ENCODE assay signal across 8 mouse cellular contexts in genomic region chr15:82346580-82347302, GRCm38 (mm10). TPM values are rescaled to one million over a fixed set of nuclear protein-coding genes. Genes with fewer than 3 reads are reported as not detected.
DNase-seq lines count a peak whose midpoint lies in the region; ATAC-seq and TF ChIP-seq lines count a peak whose summit lies in the region.

No protein-coding gene starts in this region.

- H3K4me2 ChIP-seq in heart, postnatal 0 days (ENCODE audit: low read depth, low read length): peak overlapping the region; percentile 74
- peak overlapping the region; percentile 95 for H3K4me2 ChIP-seq in midbrain, embryonic 11.5 days

- H3K27ac ChIP-seq in heart, embryonic 10.5 days: peak overlapping the region; percentile 98
- H3K27ac ChIP-seq in ES-Bruce4 (ENCODE audit: insufficient read depth, low read length): no peak overlapping the region
- peak overlapping the region; percentile 91 for H3K27ac ChIP-seq in heart, postnatal 0 days (ENCODE audit: low read depth)
- 0 out of 2 replicates have a peak overlapping the region, but pooled peaks have one; percentile 46 for H3K27ac ChIP-seq in midbrain, embryonic 11.5 days (ENCODE audit: low read depth, low read length)

- no peak for DNase-seq in heart, embryonic 10.5 days (ENCODE audit: low spot score)
- DNase-seq in heart, postnatal 36 days: no peak
- no peak for DNase-seq in heart, postnatal 0 days (ENCODE audit: low spot score)
- DNase-seq in midbrain, embryonic 11.5 days (ENCODE audit: low spot score, missing footprints): no peak
- no peak for DNase-seq in adrenal gland, adult 2 months
- no peak for DNase-seq in kidney, adult 18-20 months

- H3K36me3 ChIP-seq in heart, embryonic 10.5 days: peaks cover 43% of the 10 kb centered on the region
- H3K36me3 ChIP-seq in ES-Bruce4 (ENCODE audit: control insufficient read depth, insufficient read depth, low read length, poor library complexity, severe bottlenecking): peaks cover 12% of the 10 kb centered on the region
- peaks cover 35% of the 10 kb centered on the region for H3K36me3 ChIP-seq in heart, postnatal 0 days (replicated peaks; ENCODE audit: control insufficient read depth, insufficient read depth, low read length)
- H3K36me3 ChIP-seq in midbrain, embryonic 11.5 days (ENCODE audit: control insufficient read depth, insufficient read depth, low read length): peaks cover 21% of the 10 kb centered on the region

- TF ChIP-seq EP300 in ES-Bruce4 (IDR thresholded peaks at IDR 0.05; ENCODE audit: insufficient read depth, low read depth, low read length): no peak
- TF ChIP-seq EP300 in heart, postnatal 0 days (IDR thresholded peaks at IDR 0.05; ENCODE audit: low read depth): no peak

- peak overlapping the region; percentile 44 for H3K9ac ChIP-seq in ES-Bruce4 (ENCODE audit: low read depth, poor library complexity, severe bottlenecking)
- H3K9ac ChIP-seq in heart, postnatal 0 days (replicated peaks; ENCODE audit: low read depth, low read length): peak overlapping the region; percentile 38
- peak overlapping the region; percentile 81 for H3K9ac ChIP-seq in midbrain, embryonic 11.5 days (ENCODE audit: low read length)

- intact Hi-C loops in heart, postnatal 36 days (cut with DNase I): loop anchor here (5.0 kb wide), 2 partner anchors 199 to 219 kb away; partner anchors contain the start of genes Ccdc134 and Srebf2

- no peaks in the 10 kb centered on the region for H3K9me3 ChIP-seq in heart, embryonic 10.5 days
- no peaks in the 10 kb centered on the region for H3K9me3 ChIP-seq in ES-Bruce4 (replicated peaks; ENCODE audit: control insufficient read depth, insufficient read depth, low read length, poor library complexity, severe bottlenecking)
- no peaks in the 10 kb centered on the region for H3K9me3 ChIP-seq in heart, postnatal 0 days (replicated peaks; ENCODE audit: control insufficient read depth, low read length)
- H3K9me3 ChIP-seq in midbrain, embryonic 11.5 days (ENCODE audit: control insufficient read depth, low read length): no peaks in the 10 kb centered on the region

- WGBS in heart, embryonic 10.5 days: 63% methylated on average over 14 of the region's 14 CpGs
- WGBS in heart, postnatal 0 days: 33% methylated on average over 14 of the region's 14 CpGs
- 68% methylated on average over 14 of the region's 14 CpGs for WGBS in midbrain, embryonic 11.5 days

- TF ChIP-seq CTCF in ES-Bruce4 (IDR thresholded peaks at IDR 0.05; ENCODE audit: low read depth, low read length): no peak
- peak; percentile 18; the same call in 1 of the 2 replicates for TF ChIP-seq CTCF in heart, postnatal 0 days (IDR thresholded peaks at IDR 0.05; ENCODE audit: low read depth)

- peak overlapping the region; percentile 81 for H3K4me3 ChIP-seq in heart, embryonic 10.5 days
- peak overlapping the region; percentile 94 for H3K4me3 ChIP-seq in ES-Bruce4 (ENCODE audit: low read depth, low read length)
- peak overlapping the region; percentile 72 for H3K4me3 ChIP-seq in heart, postnatal 0 days (ENCODE audit: low read depth, low read length)
- H3K4me3 ChIP-seq in midbrain, embryonic 11.5 days (ENCODE audit: low read depth, low read length): peak overlapping the region; percentile 71

- no peaks in the 10 kb centered on the region for H3K27me3 ChIP-seq in heart, embryonic 10.5 days (ENCODE audit: insufficient read depth, poor library complexity, severe bottlenecking)
- H3K27me3 ChIP-seq in ES-Bruce4 (ENCODE audit: control insufficient read depth, insufficient read depth, low read length, poor library complexity, severe bottlenecking): no peaks in the 10 kb centered on the region
- no peaks in the 10 kb centered on the region for H3K27me3 ChIP-seq in heart, postnatal 0 days (ENCODE audit: control insufficient read depth, insufficient read depth, low read length)
- peaks cover 2% of the 10 kb centered on the region; the same call in 1 of the 2 replicates for H3K27me3 ChIP-seq in midbrain, embryonic 11.5 days (ENCODE audit: control insufficient read depth, insufficient read depth, low read length)

- peaks cover 30% of the 10 kb centered on the region for H3K4me1 ChIP-seq in heart, embryonic 10.5 days
- peaks cover 2% of the 10 kb centered on the region for H3K4me1 ChIP-seq in ES-Bruce4 (ENCODE audit: control insufficient read depth, insufficient read depth, low read length)
- H3K4me1 ChIP-seq in heart, postnatal 0 days (ENCODE audit: control insufficient read depth, insufficient read depth): peaks cover 14% of the 10 kb centered on the region
- H3K4me1 ChIP-seq in midbrain, embryonic 11.5 days (ENCODE audit: control insufficient read depth, insufficient read depth, low read length): peaks cover 14% of the 10 kb centered on the region

- no peak for ATAC-seq in heart, postnatal 0 days (ENCODE audit: insufficient read depth, low read depth)
- peak; percentile 1; the same call in 1 of the 2 replicates for ATAC-seq in midbrain, embryonic 11.5 days (ENCODE audit: low FRiP score)
- no peak for ATAC-seq in erythroid progenitor cell, adult 5-6 weeks (replicated peaks; ENCODE audit: low FRiP score, poor library complexity, severe bottlenecking)

- no peak for TF ChIP-seq POLR2A in ES-Bruce4 (IDR thresholded peaks at IDR 0.05; ENCODE audit: insufficient read depth, low read length)

RNA-seq across cellular contexts. Expression of gene Ndufa6, which starts 7.4 kb away (rescaled TPM):
- polyA plus RNA-seq in heart, embryonic 10.5 days (2016; fragmentation: Nextera tagmentation; extraction: Ambion mirVana): 351 and 390 TPM in 2 replicates
- 100 to 1,000 TPM; 702 to 740 TPM for total RNA-seq in heart, postnatal 36 days (2021)
- polyA plus RNA-seq in ES-Bruce4 (2011; ENCODE audit: insufficient read depth, insufficient read length, low read depth, missing spikeins): 212 and 236 TPM in 2 replicates
- total RNA-seq in heart, postnatal 0 days (2014; rRNA removed; ENCODE audit: low replicate concordance): 397 and 531 TPM in 2 replicates
- polyA plus RNA-seq in heart, postnatal 0 days (2015; fragmentation: Nextera tagmentation; extraction: Ambion mirVana): 1,167 and 1,291 TPM in 2 replicates
- polyA plus RNA-seq in midbrain, embryonic 11.5 days (2014; fragmentation: Nextera tagmentation; extraction: Ambion mirVana): 290 and 293 TPM in 2 replicates
- total RNA-seq in adrenal gland, adult 2 months (2021): 100 to 1,000 TPM; 454 to 511 TPM
- 169 and 274 TPM in 2 replicates for polyA plus RNA-seq in adrenal gland, adult 2 months (2012; rRNA removed)
- total RNA-seq in erythroid progenitor cell, adult 5-6 weeks (2015; ENCODE audit: low replicate concordance): 91.4 and 203 TPM in 2 replicates
- total RNA-seq in erythroid progenitor cell, adult 5-6 weeks (2017; ENCODE audit: low replicate concordance): 31.5 and 64.6 TPM in 2 replicates

RNA-seq across cellular contexts. Expression of gene Smdt1, which starts 8.0 kb away (rescaled TPM):
- polyA plus RNA-seq in heart, embryonic 10.5 days (2016; fragmentation: Nextera tagmentation; extraction: Ambion mirVana): 294 and 304 TPM in 2 replicates
- total RNA-seq in heart, postnatal 36 days (2021): 100 to 1,000 TPM; 192 to 202 TPM
- polyA plus RNA-seq in ES-Bruce4 (2011; ENCODE audit: insufficient read depth, insufficient read length, low read depth, missing spikeins): 84.8 and 86.7 TPM in 2 replicates
- total RNA-seq in heart, postnatal 0 days (2014; rRNA removed; ENCODE audit: low replicate concordance): 342 and 440 TPM in 2 replicates
- 431 and 450 TPM in 2 replicates for polyA plus RNA-seq in heart, postnatal 0 days (2015; fragmentation: Nextera tagmentation; extraction: Ambion mirVana)
- polyA plus RNA-seq in midbrain, embryonic 11.5 days (2014; fragmentation: Nextera tagmentation; extraction: Ambion mirVana): 253 and 268 TPM in 2 replicates
- total RNA-seq in adrenal gland, adult 2 months (2021): 100 to 1,000 TPM; 187 to 197 TPM
- 190 and 213 TPM in 2 replicates for polyA plus RNA-seq in adrenal gland, adult 2 months (2012; rRNA removed)
- 137 and 202 TPM in 2 replicates for total RNA-seq in erythroid progenitor cell, adult 5-6 weeks (2015; ENCODE audit: low replicate concordance)
- total RNA-seq in erythroid progenitor cell, adult 5-6 weeks (2017; ENCODE audit: low replicate concordance): 52.8 and 71.0 TPM in 2 replicates

RNA-seq across cellular contexts. Expression of gene Pheta2, which starts 8.0 kb away (rescaled TPM):
- 11.1 and 12.0 TPM in 2 replicates for polyA plus RNA-seq in heart, embryonic 10.5 days (2016; fragmentation: Nextera tagmentation; extraction: Ambion mirVana)
- total RNA-seq in heart, postnatal 36 days (2021): 1 to 10 TPM in 1 of 2 experiments, under 1 TPM in 1; 0.76 to 1.6 TPM
- 1.8 and 2.7 TPM in 2 replicates for polyA plus RNA-seq in ES-Bruce4 (2011; ENCODE audit: insufficient read depth, insufficient read length, low read depth, missing spikeins)
- 1.4 and 2.5 TPM in 2 replicates for total RNA-seq in heart, postnatal 0 days (2014; rRNA removed; ENCODE audit: low replicate concordance)
- polyA plus RNA-seq in heart, postnatal 0 days (2015; fragmentation: Nextera tagmentation; extraction: Ambion mirVana): 3.6 and 3.9 TPM in 2 replicates
- 3.4 and 4.3 TPM in 2 replicates for polyA plus RNA-seq in midbrain, embryonic 11.5 days (2014; fragmentation: Nextera tagmentation; extraction: Ambion mirVana)
- total RNA-seq in adrenal gland, adult 2 months (2021): 1 to 10 TPM in 1 of 2 experiments, under 1 TPM in 1; 0.40 to 1.1 TPM
- polyA plus RNA-seq in adrenal gland, adult 2 months (2012; rRNA removed): 0.44 and 0.55 TPM in 2 replicates
- 88.4 and 89.0 TPM in 2 replicates for total RNA-seq in erythroid progenitor cell, adult 5-6 weeks (2015; ENCODE audit: low replicate concordance)
- 85.0 and 97.9 TPM in 2 replicates for total RNA-seq in erythroid progenitor cell, adult 5-6 weeks (2017; ENCODE audit: low replicate concordance)

RNA-seq across cellular contexts. Expression of gene Naga, which starts 8.0 kb away (rescaled TPM):
- polyA plus RNA-seq in heart, embryonic 10.5 days (2016; fragmentation: Nextera tagmentation; extraction: Ambion mirVana): 28.4 and 32.3 TPM in 2 replicates
- total RNA-seq in heart, postnatal 36 days (2021): 10 to 100 TPM; 28.3 to 34.2 TPM
- polyA plus RNA-seq in ES-Bruce4 (2011; ENCODE audit: insufficient read depth, insufficient read length, low read depth, missing spikeins): 29.5 and 30.0 TPM in 2 replicates
- 45.2 and 74.0 TPM in 2 replicates for total RNA-seq in heart, postnatal 0 days (2014; rRNA removed; ENCODE audit: low replicate concordance)
- 35.4 and 37.5 TPM in 2 replicates for polyA plus RNA-seq in heart, postnatal 0 days (2015; fragmentation: Nextera tagmentation; extraction: Ambion mirVana)
- 20.6 and 21.6 TPM in 2 replicates for polyA plus RNA-seq in midbrain, embryonic 11.5 days (2014; fragmentation: Nextera tagmentation; extraction: Ambion mirVana)
- total RNA-seq in adrenal gland, adult 2 months (2021): 10 to 100 TPM; 62.8 to 64.0 TPM
- 136 and 165 TPM in 2 replicates for polyA plus RNA-seq in adrenal gland, adult 2 months (2012; rRNA removed)
- 119 and 154 TPM in 2 replicates for total RNA-seq in erythroid progenitor cell, adult 5-6 weeks (2015; ENCODE audit: low replicate concordance)
- 62.6 and 69.7 TPM in 2 replicates for total RNA-seq in erythroid progenitor cell, adult 5-6 weeks (2017; ENCODE audit: low replicate concordance)

RNA-seq across cellular contexts. Expression of gene Cyp2d22, which starts 33.3 kb away (rescaled TPM):
- 3.2 and 3.9 TPM in 2 replicates for polyA plus RNA-seq in heart, embryonic 10.5 days (2016; fragmentation: Nextera tagmentation; extraction: Ambion mirVana)
- total RNA-seq in heart, postnatal 36 days (2021): 10 to 100 TPM; 25.6 to 25.8 TPM
- 1.1 and 1.9 TPM in 2 replicates for polyA plus RNA-seq in ES-Bruce4 (2011; ENCODE audit: insufficient read depth, insufficient read length, low read depth, missing spikeins)
- 14.8 and 16.8 TPM in 2 replicates for total RNA-seq in heart, postnatal 0 days (2014; rRNA removed; ENCODE audit: low replicate concordance)
- polyA plus RNA-seq in heart, postnatal 0 days (2015; fragmentation: Nextera tagmentation; extraction: Ambion mirVana): 10.1 and 10.6 TPM in 2 replicates
- polyA plus RNA-seq in midbrain, embryonic 11.5 days (2014; fragmentation: Nextera tagmentation; extraction: Ambion mirVana): 1.7 and 1.9 TPM in 2 replicates
- 10 to 100 TPM; 37.9 to 39.6 TPM for total RNA-seq in adrenal gland, adult 2 months (2021)
- polyA plus RNA-seq in adrenal gland, adult 2 months (2012; rRNA removed): 51.0 and 66.2 TPM in 2 replicates
- not detected in 2 replicates for total RNA-seq in erythroid progenitor cell, adult 5-6 weeks (2015; ENCODE audit: low replicate concordance)
- total RNA-seq in erythroid progenitor cell, adult 5-6 weeks (2017; ENCODE audit: low replicate concordance): not detected in 2 replicates
